In the genomic region with DNA sequence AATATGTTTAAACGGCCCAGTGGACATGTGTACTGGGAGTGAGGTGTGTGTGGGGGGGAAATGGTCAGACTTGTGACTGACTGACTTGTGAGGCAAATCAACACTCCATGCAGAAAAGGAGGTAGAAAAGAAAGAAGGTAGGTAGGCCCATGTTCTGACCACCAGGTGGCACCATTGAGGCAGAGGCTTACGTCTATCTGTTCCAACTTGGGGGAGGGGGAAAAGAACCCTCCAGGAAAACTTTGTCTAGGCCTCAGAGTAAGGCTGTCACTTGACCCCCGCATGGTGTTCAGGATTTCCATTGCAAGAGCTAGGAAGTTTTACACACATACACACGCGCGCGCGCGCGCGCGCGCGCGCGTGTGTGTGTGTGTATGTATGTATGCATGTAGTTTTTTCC, we compare ENCODE assay signal across 8 mouse cellular contexts. TPM values are rescaled to one million over a fixed set of nuclear protein-coding genes. Genes with fewer than 3 reads are reported as not detected.
DNase-seq lines count a peak whose midpoint lies in the region; ATAC-seq lines count a peak whose summit lies in the region.

No protein-coding gene starts in this region.

- H3K9ac ChIP-seq in limb, embryonic 13.5 days: peak overlapping the region; percentile 20; the same call in 1 of the 2 replicates
- 0 out of 2 replicates have a peak overlapping the region, but pooled peaks have one; percentile 11 for H3K9ac ChIP-seq in midbrain, embryonic 15.5 days

- H3K4me2 ChIP-seq in limb, embryonic 13.5 days (replicated peaks): peak overlapping the region; percentile 84
- H3K4me2 ChIP-seq in midbrain, embryonic 15.5 days: peak overlapping the region; percentile 65

- 12% methylated on average over 16 of the region's 16 CpGs for WGBS in embryonic facial prominence, embryonic 10.5 days
- 10% methylated on average over 16 of the region's 16 CpGs for WGBS in limb, embryonic 13.5 days
- WGBS in midbrain, embryonic 15.5 days: 16% methylated on average over 16 of the region's 16 CpGs

- H3K4me1 ChIP-seq in embryonic facial prominence, embryonic 10.5 days: peaks cover 52% of the 10 kb centered on the region
- peaks cover 42% of the 10 kb centered on the region for H3K4me1 ChIP-seq in limb, embryonic 13.5 days
- H3K4me1 ChIP-seq in midbrain, embryonic 15.5 days: peaks cover 38% of the 10 kb centered on the region

- ATAC-seq in limb, embryonic 13.5 days (ENCODE audit: low FRiP score, low read depth): peak; percentile 49
- 0 out of 2 replicates have a peak, but pooled peaks have one; percentile 9 for ATAC-seq in midbrain, embryonic 15.5 days (replicated peaks)

- 0 out of 2 replicates have a peak, but pooled peaks cover 7% of the 10 kb centered on the region for H3K27me3 ChIP-seq in embryonic facial prominence, embryonic 10.5 days (replicated peaks; ENCODE audit: low read depth, poor library complexity, severe bottlenecking)
- no peaks in the 10 kb centered on the region for H3K27me3 ChIP-seq in limb, embryonic 13.5 days
- no peaks in the 10 kb centered on the region for H3K27me3 ChIP-seq in midbrain, embryonic 15.5 days (replicated peaks)

- no peak overlapping the region for H3K27ac ChIP-seq in embryonic facial prominence, embryonic 10.5 days (replicated peaks)
- H3K27ac ChIP-seq in limb, embryonic 13.5 days: no peak overlapping the region
- no peak overlapping the region for H3K27ac ChIP-seq in midbrain, embryonic 15.5 days

- H3K36me3 ChIP-seq in embryonic facial prominence, embryonic 10.5 days (replicated peaks): no peaks in the 10 kb centered on the region
- peaks cover 3% of the 10 kb centered on the region; the same call in 1 of the 2 replicates for H3K36me3 ChIP-seq in limb, embryonic 13.5 days
- H3K36me3 ChIP-seq in midbrain, embryonic 15.5 days (replicated peaks): no peaks in the 10 kb centered on the region

- peak; percentile 97 for DNase-seq in 3T3-L1 (ENCODE audit: low read depth, low spot score)
- peak; percentile 82 for DNase-seq in adrenal gland, postnatal 10 days
- peak; percentile 85 for DNase-seq in embryonic facial prominence, embryonic 10.5 days (ENCODE audit: low spot score)
- DNase-seq in heart, adult 18-20 months: peak; percentile 74 to 86
- DNase-seq in kidney, adult 18-20 months: peak; percentile 76
- peak; percentile 26 to 67 for DNase-seq in spleen, postnatal 14 days (ENCODE audit: low spot score in 2 of 2)

- H3K9me3 ChIP-seq in embryonic facial prominence, embryonic 10.5 days: no peaks in the 10 kb centered on the region
- H3K9me3 ChIP-seq in limb, embryonic 13.5 days: no peaks in the 10 kb centered on the region
- H3K9me3 ChIP-seq in midbrain, embryonic 15.5 days: no peaks in the 10 kb centered on the region

- peak overlapping the region; percentile 71 for H3K4me3 ChIP-seq in embryonic facial prominence, embryonic 10.5 days
- H3K4me3 ChIP-seq in limb, embryonic 13.5 days: peak overlapping the region; percentile 74
- H3K4me3 ChIP-seq in midbrain, embryonic 15.5 days: peak overlapping the region; percentile 78

RNA-seq across cellular contexts. Expression of gene Fam102b, which starts 1.8 kb away (rescaled TPM):
- total RNA-seq in adrenal gland, postnatal 10 days (2021): 10 to 100 TPM; 14.8 to 18.0 TPM
- 4.6 and 5.7 TPM in 2 replicates for polyA plus RNA-seq in embryonic facial prominence, embryonic 10.5 days (2016; fragmentation: Nextera tagmentation; extraction: Ambion mirVana)
- 10 to 100 TPM; 13.0 to 13.8 TPM for total RNA-seq in heart, adult 18-20 months (2021)
- 7.5 and 7.8 TPM in 2 replicates for polyA plus RNA-seq in limb, embryonic 13.5 days (2015; fragmentation: Nextera tagmentation; extraction: Ambion mirVana)
- polyA plus RNA-seq in midbrain, embryonic 15.5 days (2015; fragmentation: Nextera tagmentation; extraction: Ambion mirVana): 22.3 and 25.3 TPM in 2 replicates

RNA-seq across cellular contexts. Expression of gene Slc25a54, which starts 54.7 kb away (rescaled TPM):
- total RNA-seq in adrenal gland, postnatal 10 days (2021): not detected
- not detected in 2 replicates for polyA plus RNA-seq in embryonic facial prominence, embryonic 10.5 days (2016; fragmentation: Nextera tagmentation; extraction: Ambion mirVana)
- not detected for total RNA-seq in heart, adult 18-20 months (2021)
- not detected in 2 replicates for polyA plus RNA-seq in limb, embryonic 13.5 days (2015; fragmentation: Nextera tagmentation; extraction: Ambion mirVana)
- not detected in 2 replicates for polyA plus RNA-seq in midbrain, embryonic 15.5 days (2015; fragmentation: Nextera tagmentation; extraction: Ambion mirVana)

Comparison
In these comparisons a context has a peak if more than half of its experiments do, and no peak if none do; other contexts are left out.
1. DNase-seq: peak in every context shown above with its lines; median percentile 97 in 3T3-L1; 85 in embryonic facial prominence, embryonic 10.5 days; 82 in adrenal gland, postnatal 10 days; 80 in heart, adult 18-20 months; 76 in kidney, adult 18-20 months; 46 in spleen, postnatal 14 days.